Mouse (Mus musculus) cerebellum, postnatal 25 days (tissue): Measurements from ENCODE around the gene Fndc3b.

Experiments used
- DNase-seq, 2 experiments: peaks; one replicate each; pipeline ENCODE4 v3.0.0; 2021; ENCODE audit warnings: mixed read lengths in 2 of 2

The Fndc3b gene

DNA sequence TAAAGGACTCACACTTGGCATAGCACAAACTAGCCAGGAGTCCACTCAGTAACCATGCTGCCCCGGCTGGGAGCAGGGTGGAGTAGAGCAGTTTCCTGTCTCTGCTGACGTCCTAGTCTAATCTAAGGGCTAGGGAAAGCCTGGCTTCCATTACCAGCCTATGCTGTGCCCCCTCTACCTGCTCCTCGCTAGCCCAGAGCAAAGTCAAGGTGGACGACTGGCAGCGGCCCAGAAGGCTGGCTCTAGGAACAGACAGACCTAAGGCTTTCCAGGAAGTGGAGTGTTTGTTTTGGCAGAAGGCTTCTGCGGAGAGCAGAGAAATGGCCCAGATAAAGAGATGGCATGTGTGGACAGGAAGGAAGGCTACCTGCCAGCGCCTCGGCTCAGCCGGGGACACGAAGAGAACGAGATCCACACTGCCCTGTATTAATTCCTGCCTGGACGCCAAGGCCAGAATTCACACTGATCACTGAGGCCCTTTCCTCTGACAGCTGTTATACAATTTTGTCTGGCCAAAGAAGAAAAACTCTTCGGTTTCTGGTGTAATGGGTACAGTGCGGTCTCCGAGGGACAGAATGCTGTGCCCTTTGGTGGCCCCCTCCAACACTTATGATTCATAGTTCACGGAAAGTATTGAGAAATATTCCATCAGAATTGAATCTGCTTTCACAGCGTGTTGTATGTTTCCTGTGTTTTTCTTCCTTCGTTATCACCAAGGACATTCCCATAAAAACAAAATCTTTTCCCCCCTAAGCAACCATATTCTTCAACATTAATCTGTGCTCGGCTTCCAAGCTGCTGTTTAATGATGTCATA lies 94.5 kb downstream of the Fndc3b start:
- DNase-seq = peak; percentile 94 to 96

GRCm38 (mm10) chr3:27615479-27615878 lies 95.6 kb downstream of the Fndc3b start:
- DNase-seq = no peak

DNA sequence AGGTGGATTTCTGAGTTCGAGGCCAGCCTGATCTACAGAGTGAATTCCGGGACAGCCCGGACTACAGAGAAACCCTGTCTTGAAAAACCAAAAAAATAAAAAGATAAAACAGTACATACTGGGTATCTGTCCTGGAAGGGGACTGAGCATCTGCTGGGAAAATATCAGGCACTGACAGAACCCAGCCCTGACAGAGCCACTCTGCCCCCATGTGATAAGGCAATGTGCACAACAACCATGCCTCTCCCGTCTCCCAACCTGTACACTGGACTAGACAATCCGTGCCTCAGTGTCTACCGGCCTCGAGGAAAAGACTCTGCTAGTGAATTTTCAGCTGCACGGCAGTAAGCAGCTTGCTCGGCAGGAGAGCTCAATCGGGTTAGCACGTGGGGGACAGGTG lies 97.3 kb downstream of the Fndc3b start:
- DNase-seq = no peak

DNA sequence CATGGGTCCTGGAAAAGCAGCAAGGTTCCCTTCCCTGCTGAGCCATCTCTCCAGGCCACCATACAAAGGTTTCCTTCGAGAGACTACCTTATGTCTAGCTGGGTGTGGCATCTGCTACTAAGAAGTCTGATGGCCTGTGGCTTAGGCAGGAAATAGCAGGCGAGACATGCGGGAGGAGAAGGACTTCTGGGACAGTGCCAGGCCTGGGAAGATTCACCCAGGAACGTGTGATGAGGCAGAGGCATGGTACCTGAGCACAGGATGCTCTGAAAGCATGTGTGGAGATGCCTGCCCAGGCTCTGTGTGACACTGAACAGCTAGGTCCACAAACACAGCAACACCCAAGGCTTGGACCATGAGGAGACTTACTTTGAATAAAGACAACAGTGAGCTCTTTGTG lies 98.1 kb downstream of the Fndc3b start:
- peak in 1 of 2 experiments; percentile 43 for DNase-seq

DNA sequence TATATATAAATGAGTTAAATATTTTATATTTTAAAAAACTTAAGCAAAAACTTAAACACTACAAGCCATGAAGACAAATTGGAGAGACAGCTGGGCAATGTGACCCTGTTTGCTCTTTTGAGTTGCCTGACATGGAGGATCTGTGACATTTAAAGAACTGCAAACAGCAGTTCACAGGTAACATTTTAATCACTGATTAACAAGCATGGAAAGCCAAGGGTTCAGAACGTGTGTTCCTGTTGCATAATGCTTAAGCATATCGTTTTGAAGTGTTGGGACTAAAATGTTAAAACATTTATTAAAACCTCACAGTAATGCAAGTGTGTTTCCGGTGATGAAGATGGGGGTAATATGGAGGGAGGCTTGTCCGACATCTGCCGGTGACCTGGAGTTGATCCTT lies 99.1 kb downstream of the Fndc3b start:
- DNase-seq = no peak

DNA sequence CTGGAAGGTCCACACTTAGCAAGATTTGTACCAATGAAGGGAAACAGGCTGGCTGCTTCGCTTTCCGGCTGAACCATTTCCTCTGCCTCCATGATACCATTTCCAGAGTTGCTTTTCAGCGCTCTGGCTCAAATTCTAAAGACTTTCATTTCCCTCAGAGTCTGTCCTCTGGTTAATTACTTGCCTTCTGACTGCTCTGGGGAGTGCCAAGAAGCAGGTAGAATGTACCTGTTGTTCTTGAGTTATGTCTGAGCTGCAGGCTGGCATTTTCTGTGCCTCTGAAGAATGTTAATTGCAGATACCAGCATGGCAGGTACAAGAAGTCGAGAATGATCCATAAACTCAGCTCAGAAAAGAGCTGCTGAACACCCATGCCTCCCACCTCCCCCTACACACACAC lies 100.6 kb downstream of the Fndc3b start:
- no peak for DNase-seq

DNA sequence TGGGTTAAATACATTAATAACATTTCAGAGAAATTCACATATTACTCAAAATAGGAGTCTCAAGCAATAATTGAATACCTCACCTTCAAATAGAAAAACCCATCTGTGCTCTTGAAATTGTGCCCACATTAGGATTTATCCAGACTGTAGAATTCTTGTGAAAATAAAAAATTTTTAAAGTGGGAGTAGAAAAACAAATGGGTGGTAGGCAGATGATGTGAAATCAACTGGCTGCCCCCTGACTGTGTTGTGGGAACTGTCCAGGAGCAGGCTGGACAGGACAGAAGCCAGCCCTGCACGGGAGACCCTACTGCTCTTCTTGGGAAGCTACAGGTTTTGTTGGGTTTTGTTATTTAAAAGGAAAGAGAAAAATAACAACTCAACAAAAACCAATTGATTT lies 101.0 kb downstream of the Fndc3b start:
- no peak for DNase-seq

DNA sequence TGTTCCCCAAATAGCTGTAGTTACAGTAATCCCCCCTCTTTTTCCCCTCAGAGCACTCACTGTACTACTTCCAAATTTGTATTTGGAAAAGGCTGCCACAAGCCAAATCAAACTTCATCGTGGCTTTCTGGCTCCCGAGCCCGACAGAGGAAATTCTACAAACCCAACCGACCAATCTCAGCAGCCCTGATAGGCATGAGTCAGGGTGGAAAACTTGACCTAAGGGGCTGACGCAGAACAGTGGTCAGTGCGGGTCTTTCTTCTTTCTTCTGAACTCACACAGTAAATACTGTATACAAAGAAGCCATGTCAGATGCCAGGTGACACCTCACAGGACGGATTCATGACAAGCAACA lies 103.3 kb downstream of the Fndc3b start:
- no peak for DNase-seq

- peak; percentile 66 to 76 for DNase-seq
These were observed 103.9 kb downstream of the Fndc3b start for GRCm38 (mm10) chr3:27607081-27607795.

GRCm38 (mm10) chr3:27606626-27607025 lies 104.5 kb downstream of the Fndc3b start:
- DNase-seq = no peak

DNA sequence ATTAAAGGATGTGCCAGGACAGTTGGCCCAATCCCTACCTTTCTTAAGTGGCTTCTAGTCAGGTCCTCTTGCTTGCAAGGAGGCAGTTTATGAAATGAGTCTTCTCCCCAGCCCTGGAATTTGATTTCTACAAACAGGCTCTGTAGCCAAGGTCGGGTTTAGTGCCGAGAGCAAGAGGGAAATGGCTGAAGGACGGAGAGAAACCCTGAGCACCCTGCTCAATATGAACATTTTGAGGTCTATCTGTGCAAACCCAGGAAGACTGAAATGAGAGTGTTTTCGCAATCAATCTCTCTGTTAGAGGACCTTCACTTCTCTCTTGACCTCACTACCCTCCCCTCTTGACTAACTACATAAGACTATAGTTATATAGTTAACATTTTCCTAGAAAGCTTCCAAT lies 105.5 kb downstream of the Fndc3b start:
- DNase-seq = no peak

DNA sequence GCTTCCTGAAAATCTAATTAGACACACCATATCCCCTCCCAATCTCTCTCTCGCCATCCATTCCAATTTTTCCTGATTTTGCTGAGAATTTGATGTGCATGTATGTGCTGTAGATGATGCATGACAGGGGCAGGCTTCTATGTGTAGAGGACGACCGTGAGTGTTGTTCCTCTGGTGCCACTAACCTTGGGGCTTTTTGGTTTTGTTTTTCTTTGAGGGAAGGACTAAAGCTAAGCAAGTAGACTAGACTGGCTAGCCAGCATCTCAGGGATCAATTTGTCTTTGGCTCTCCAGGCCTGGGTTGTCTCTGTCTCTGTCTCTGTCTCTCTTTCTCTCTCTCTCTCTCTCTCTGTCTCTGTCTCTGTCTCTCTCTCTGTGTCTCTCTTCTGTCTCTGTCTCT lies 106.0 kb downstream of the Fndc3b start:
- DNase-seq = no peak

- DNase-seq = no peak
These were observed 106.5 kb downstream of the Fndc3b start for GRCm38 (mm10) chr3:27604629-27605028.

GRCm38 (mm10) chr3:27603905-27604620 lies 107.0 kb downstream of the Fndc3b start:
- no peak for DNase-seq

DNA sequence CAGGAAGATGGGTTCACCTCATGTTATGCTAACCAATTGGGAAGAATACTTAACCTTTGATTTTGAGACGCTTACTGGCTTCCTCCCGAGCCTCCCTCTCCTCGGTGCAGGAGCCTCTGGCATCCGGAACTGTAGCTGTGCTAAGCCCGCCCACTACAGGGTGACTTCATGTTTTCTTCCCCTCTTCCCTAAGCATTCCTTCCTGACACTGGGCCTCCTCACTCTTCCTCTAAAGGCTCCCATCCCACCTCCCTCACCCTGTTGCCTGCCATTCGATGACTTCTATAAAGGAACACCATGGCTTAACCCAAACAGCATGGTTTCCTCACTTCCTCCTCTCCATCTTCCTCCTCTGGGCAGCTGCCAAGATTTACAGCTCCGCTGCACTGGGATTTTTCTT lies 110.5 kb downstream of the Fndc3b start:
- DNase-seq = no peak

DNA sequence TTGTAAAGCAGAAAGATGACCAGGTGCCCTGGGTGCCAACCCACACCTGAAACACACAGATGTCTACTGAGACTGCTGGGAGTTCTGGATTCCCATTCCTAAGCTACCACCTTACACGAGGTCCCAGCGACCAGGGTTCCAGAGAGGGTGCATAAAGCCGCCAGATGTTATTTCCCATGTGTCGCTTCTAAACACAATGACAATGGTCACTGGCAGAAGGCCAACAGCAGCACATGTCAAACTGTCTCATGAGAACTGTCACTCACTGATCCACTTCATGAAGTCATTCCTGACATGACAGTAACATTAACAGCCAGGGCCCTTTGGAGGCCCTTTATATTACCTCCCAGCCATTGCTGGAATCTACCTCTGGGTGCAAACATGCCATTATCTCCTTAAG lies 110.9 kb downstream of the Fndc3b start:
- no peak for DNase-seq

- DNase-seq = no peak
These were observed 112.4 kb downstream of the Fndc3b start for GRCm38 (mm10) chr3:27598437-27599382.

- no peak for DNase-seq
These were observed 117.5 kb downstream of the Fndc3b start for GRCm38 (mm10) chr3:27593485-27594138.

GRCm38 (mm10) chr3:27592728-27593484 lies 118.2 kb downstream of the Fndc3b start:
- no peak for DNase-seq

DNA sequence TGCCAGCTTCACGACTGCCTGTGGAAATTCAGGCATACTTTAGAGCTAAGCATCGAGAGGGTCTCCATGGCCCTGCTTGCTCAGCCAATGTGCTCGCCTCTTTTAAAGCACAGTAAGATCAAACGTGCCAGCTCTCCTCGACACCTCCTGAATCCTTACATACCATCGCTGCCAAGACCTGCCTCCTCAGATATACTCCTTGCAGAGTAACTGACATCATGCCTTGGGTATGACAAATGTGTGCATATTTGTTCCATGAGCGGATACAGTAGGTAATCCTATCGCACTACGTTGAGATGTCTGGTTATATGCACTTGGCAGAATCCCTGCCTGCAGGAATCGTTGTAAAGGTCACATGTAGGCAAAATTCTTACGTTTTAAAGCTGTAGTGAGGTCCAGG lies 120.3 kb downstream of the Fndc3b start:
- DNase-seq = no peak

DNA sequence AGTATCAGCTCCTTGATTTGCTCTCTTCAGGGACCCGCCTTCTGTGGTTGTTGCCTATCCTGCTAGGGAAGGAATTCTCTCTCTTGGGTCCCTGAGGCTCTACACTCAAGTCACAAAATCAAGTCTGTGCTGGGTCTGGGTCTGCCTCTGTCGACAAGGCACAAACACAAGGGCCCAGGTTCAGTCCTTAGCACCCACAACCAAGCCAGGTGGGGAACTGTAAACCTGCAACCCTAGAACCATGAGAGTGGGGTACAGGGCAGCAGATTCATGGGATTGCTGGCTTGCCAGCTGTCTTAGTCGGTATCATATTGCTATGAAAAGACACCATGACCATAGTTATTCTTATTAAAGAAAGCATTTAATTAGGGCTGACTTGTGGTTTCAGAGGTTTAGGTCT lies 121.8 kb downstream of the Fndc3b start:
- no peak for DNase-seq
